Mouse (Mus musculus) thymus, postnatal 36 days (tissue): ENCODE data around the gene 4930469K13Rik.

Source experiments
- DNase-seq, 2 experiments: peaks; one replicate each; pipeline ENCODE4 v3.0.0; 2022; ENCODE audit warnings: mixed read lengths in 2 of 2

The 4930469K13Rik gene

GRCm38 (mm10) chr11:34035909-34036658 lies 62.3 kb downstream of the 4930469K13Rik start:
- DNase-seq, result no peak

DNA sequence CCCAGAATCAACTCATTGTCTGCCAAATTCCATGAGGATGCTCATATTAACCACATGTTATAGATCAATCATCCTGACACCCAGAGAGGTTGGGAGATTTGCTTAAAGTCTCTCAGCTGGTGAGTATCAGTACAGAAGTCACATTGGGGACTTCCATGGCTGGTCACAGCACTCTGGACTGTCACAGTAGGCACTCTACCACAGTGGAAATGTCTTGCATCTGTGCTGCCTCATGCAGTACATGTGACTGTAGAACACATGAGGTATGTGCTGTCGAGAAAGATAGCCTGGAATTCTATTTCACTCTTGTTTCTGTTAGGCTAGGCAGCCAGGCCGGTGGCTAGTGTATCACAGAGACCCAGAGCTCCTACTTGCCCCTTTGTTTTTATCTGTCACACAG lies 63.6 kb downstream of the 4930469K13Rik start:
- DNase-seq, result no peak

DNA sequence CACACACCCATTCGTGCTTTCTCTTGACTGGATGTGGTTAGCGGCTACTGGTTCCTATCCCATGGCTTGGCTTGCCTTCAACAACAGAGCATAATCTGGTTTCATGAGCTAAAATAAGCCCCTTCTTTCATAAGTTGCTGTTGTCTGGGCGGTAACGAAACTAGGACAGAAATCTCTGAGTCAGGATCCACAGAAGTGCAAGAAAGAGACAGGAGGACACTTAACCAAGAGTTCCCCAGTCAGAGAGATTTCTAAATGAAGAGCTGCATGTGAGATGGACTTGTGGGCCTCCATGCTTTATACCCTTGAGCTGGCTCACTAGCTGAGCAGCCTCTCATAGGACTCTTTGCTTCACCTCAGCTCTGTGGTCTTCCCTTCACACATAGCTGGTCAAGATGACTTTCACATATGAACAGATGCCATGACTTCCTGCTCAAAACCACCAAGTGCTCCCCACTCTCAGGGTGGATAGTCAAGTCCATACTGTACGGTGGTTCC lies 64.3 kb downstream of the 4930469K13Rik start:
- no peak for DNase-seq

GRCm38 (mm10) chr11:34031015-34031805 lies 67.1 kb downstream of the 4930469K13Rik start:
- peak; percentile 67 to 78 for DNase-seq

DNA sequence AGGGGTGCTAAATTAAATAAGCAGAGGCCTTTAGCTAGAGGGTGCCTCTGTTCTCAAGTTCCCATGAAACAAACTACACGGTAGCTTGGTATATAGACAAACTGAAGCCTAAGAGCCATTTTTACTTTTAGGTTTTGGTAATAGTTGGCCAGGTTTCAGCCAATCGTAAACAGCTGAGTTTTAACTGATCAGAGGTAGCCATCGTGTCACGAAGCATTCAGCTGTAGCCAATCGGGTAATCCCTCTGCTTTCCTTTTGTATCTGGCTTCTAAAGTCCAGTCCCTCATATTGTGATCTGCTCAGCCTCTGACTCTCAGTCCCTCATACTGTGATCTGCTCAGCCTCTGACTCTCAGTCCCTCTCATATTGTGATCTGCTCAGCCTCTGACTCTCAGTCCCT lies 68.7 kb downstream of the 4930469K13Rik start:
- DNase-seq, result no peak

DNA sequence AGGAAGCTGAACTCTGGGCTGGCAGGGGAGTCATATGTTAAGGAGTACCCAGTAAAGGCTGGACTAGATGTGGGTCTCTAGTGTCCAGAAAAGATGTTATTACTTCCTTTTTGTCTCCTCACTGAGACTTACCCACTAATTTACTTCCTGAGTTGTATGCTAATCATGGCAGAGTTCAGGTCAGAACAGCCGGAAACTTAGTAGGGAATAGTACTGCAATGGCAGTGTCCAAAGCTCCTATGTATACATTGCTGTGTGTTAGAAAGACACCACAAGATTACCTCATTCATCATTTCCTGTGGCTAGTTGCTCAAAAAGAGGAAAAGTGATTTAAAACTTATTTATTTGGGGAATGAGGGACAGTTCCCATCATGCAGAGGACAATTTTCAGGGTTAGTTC lies 73.3 kb downstream of the 4930469K13Rik start:
- DNase-seq, result no peak

- DNase-seq, result no peak
Measured at GRCm38 (mm10) chr11:34012007-34012652, 86.2 kb downstream of the 4930469K13Rik start.

- DNase-seq, result peak; percentile 15 to 26
Measured at GRCm38 (mm10) chr11:34010859-34011172, 87.5 kb downstream of the 4930469K13Rik start.

DNA sequence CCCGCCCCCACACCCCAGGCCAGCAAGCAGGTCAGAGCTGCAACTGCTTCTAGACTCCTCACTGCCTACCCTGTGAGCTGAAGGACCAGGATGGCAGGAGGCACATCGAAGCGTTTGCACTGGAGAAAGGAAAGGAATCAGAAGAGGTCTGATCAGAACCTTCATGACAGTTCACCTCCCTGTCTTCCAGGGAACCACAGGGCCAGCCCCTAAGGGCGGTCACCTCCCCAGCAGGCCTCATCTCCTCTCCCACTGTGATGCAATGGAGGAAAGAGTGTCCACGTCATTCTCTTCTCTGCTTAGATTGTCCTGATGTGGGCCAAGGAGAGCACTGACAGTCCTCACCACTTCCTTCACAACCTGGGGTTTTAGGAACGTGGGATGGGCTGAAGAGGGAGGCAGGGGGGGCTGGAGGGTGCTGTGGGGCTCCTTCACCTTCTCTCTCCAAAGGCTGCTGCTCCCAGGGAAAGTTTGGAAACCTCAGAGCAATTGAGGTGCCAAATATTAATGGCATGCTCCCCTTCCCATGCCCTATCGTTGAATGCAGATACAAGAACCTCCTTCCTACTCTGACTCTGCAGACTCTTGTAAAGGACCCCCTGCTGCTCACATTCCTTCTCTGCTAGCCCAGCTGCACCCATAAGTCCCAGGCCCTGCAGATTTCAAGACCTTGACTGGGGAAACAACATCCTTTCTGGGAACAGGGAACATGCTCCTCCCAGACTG lies 88.1 kb downstream of the 4930469K13Rik start:
- DNase-seq, result peak; percentile 29 to 47

GRCm38 (mm10) chr11:34009316-34010087 lies 88.9 kb downstream of the 4930469K13Rik start:
- DNase-seq, result peak; percentile 41 to 63

- DNase-seq, result peak; percentile 79 to 81
Measured at GRCm38 (mm10) chr11:34008702-34009101, 89.7 kb downstream of the 4930469K13Rik start.

DNA sequence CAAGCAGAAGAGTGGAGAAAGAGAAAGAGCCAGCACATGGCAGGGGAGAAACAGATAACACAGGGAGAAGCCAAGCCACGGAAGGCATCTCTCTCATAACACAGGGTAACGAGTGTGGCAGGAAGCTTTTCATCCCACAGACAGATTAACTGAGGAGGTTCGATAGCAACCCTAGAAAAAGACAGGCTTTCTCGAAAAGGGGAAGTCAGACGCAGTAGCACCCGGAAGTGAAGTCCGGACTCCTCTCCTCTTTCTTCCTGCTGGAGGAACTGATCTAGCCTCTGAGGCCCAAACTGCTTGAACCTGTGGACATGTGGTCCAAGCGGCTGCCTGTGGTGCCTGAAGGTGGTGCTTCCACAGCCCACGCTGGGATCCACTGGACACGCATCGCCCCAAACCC lies 90.1 kb downstream of the 4930469K13Rik start:
- DNase-seq, result peak; percentile 59 to 69

GRCm38 (mm10) chr11:34007616-34008015 lies 90.7 kb downstream of the 4930469K13Rik start:
- no peak for DNase-seq

DNA sequence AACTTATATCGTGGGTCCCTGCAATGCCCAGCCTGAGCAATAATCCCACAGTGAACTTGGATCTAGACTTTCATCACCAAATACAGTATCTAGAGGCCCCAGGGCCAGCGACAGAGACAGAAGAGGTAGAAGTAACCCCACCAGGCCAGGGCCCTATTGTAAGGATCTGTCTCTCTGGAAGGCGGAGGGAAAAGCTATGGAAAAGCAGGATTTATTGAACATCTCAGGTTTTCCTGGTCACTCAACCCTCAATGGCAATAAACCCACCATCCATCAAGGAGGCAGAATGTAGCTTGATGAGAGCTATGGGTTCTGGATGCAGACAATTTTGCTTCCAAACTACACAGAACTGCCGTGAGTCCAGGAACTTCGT lies 95.8 kb downstream of the 4930469K13Rik start:
- no peak for DNase-seq

DNA sequence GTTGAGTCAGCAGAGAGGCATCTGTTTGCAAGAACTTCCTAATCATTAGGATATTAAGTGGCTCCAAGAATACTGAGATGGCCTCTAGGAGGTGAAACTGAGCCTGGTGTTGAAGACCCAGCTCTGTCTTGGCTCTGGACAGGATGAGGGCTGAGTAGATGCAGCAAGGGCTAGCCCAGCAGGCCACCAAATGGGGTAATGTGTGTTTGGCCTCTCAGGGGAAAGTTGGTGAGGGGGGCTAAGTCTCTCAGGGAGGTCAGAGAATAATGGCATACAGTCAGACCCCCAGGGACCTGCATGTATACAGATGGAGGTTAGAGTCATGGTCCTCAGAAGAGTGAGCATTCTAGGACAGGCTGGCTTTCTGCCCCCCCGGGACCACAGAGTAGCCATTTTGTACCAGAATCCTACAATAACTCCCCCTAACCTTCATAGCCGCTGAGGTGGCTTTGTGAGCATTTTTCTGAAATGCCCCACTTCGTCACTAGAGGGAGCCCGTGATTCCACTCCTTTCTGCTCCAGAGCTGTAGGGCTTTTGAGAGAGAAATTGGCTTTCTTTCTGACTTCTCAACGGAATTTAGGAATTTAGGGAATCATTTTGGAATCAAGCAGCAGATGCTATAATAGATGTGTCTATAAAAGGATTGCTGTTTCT lies 96.3 kb downstream of the 4930469K13Rik start:
- peak; percentile 68 to 75 for DNase-seq

- no peak for DNase-seq
Measured at GRCm38 (mm10) chr11:34000416-34000815, 97.9 kb downstream of the 4930469K13Rik start.

GRCm38 (mm10) chr11:33998244-33998643 lies 100.1 kb downstream of the 4930469K13Rik start:
- no peak for DNase-seq

DNA sequence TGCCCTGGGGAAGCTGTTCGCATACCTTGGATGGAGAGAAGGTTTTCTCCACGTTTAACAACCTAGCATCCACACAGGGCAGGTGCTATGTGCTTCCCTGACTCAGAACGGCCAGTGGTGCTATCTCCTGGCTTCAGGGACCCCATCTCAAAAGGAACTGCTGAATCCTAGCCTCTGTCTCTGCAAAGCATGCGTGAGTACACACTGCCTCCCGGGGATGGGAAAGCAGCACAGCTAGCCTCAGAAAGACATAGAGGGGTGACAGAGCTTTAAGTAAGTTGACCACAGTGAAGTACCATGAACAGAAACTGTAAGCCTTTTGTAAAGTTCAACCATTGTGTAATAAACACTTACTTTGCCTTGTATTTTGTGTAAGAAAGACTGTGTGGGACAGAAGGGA lies 104.9 kb downstream of the 4930469K13Rik start:
- no peak for DNase-seq

- DNase-seq, result no peak
Measured at GRCm38 (mm10) chr11:33992938-33993337, 105.4 kb downstream of the 4930469K13Rik start, which contains the start of gene Kcnip1. Kcnip1 (minus strand) TSS chr11:33993152.

- DNase-seq, result no peak
Measured at GRCm38 (mm10) chr11:33990002-33990401, 108.4 kb downstream of the 4930469K13Rik start.

DNA sequence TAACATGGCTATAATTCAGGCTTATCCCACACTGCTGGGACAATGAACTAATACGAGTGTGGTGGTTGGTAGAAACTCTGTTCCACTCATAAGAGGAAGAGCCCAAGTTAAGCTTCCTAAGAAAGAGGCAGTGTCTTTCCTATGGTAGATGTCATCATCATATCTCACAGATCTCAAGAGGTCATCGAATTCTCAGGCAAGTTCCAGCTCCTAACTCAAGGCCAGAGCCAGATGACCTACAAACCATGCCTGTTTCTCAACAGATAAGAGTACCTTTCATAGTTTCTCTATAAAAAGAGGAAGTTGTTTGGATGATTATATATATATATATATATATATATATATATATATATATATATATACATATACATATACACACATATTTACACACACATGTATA lies 111.8 kb downstream of the 4930469K13Rik start:
- no peak for DNase-seq
